Mouse (Mus musculus) limb, embryonic 14.5 days (tissue): ENCODE measurements at regions not wholly inside any gene's neighbourhood (a gene's known extent, or its start where the extent isn't known, plus 50 kb on each side); places are given as distances from the start of the nearest gene placed in this dataset.

Experiments used
- ATAC-seq: fragments of 200-750 bp; cut with Nextera tagmentation; 2 replicates; pipeline ENCODE4 v1.8.0; 2017; ENCODE audit warnings: low read depth, moderate number of reproducible peaks, moderate TSS enrichment; ENCODE audit not compliant: low FRiP score
- DNase-seq: peaks from one replicate; pipeline ENCODE4 v3.0.0-alpha.2; 2015; ENCODE audit warnings: low spot score
- H3K27ac ChIP-seq: fragments of 300-500 bp; sonication (generic); replicated peaks from 2 replicates; pipeline ENCODE4 v1.5.1; 2014; ENCODE audit warnings: low read depth, mild to moderate bottlenecking, low read length, moderate library complexity, mixed read lengths
- H3K27me3 ChIP-seq: fragments of 300-500 bp; sonication (generic); 2 replicates; pipeline ENCODE4 v1.6.1; 2014; ENCODE audit warnings: low read length, mixed read lengths; ENCODE audit not compliant: control insufficient read depth, insufficient read depth
- H3K36me3 ChIP-seq: fragments of 300-500 bp; sonication (generic); 2 replicates; pipeline ENCODE4 v1.6.1; 2014; ENCODE audit warnings: mild to moderate bottlenecking, low read length, moderate library complexity, mixed read lengths; ENCODE audit not compliant: control insufficient read depth, insufficient read depth
- H3K4me1 ChIP-seq: fragments of 300-500 bp; sonication (generic); 2 replicates; pipeline ENCODE4 v1.6.1; 2014; ENCODE audit warnings: antibody characterized with exemption, low read length, mixed read lengths; ENCODE audit not compliant: control insufficient read depth, insufficient read depth
- H3K4me2 ChIP-seq: fragments of 300-500 bp; sonication (generic); replicated peaks from 2 replicates; pipeline ENCODE4 v1.6.1; 2014; ENCODE audit warnings: low read depth, mild to moderate bottlenecking, low read length, moderate library complexity; ENCODE audit not compliant: severe bottlenecking
- H3K4me3 ChIP-seq: fragments of 300-500 bp; sonication (generic); replicated peaks from 2 replicates; pipeline ENCODE4 v1.5.1; 2014; ENCODE audit warnings: low read length
- H3K9ac ChIP-seq: fragments of 300-500 bp; sonication (generic); 2 replicates; pipeline ENCODE4 v1.6.1; 2014; ENCODE audit warnings: mild to moderate bottlenecking, low read depth, low read length, moderate library complexity; ENCODE audit not compliant: severe bottlenecking
- H3K9me3 ChIP-seq: fragments of 300-500 bp; sonication (generic); 2 replicates; pipeline ENCODE4 v1.6.1; 2016; ENCODE audit warnings: low read length; ENCODE audit not compliant: control insufficient read depth
- POLR2A ChIP-seq: fragments of 200-500 bp; IDR thresholded peaks from 2 replicates; pipeline ENCODE4 v1.8.0; 2012; ENCODE audit warnings: inconsistent platforms, mild to moderate bottlenecking, moderate library complexity, borderline replicate concordance; ENCODE audit not compliant: insufficient read depth, insufficient read length; ENCODE audit errors: extremely low read depth
- WGBS: fragments of 180-500 bp; shearing (Covaris S2); extraction: QIAGEN DNeasy Blood & Tissue Kit; methylation state at CpG from one replicate; pipeline ENCODE4 v1.1.7; 2014; 5-methylcytosine and 5-hydroxymethylcytosine counted together

- TF ChIP-seq POLR2A: no peak
- H3K36me3 ChIP-seq: no peaks in the 10 kb centered on the region
- no peak overlapping the region for H3K27ac ChIP-seq
- H3K9me3 ChIP-seq: no peaks in the 10 kb centered on the region
- no peak overlapping the region for H3K9ac ChIP-seq
- H3K4me3 ChIP-seq: no peak overlapping the region
- ATAC-seq (no peak), DNase-seq (no peak)
- no peaks in the 10 kb centered on the region for H3K4me1 ChIP-seq
- no peak overlapping the region for H3K4me2 ChIP-seq
- no peaks in the 10 kb centered on the region for H3K27me3 ChIP-seq
These were observed 237.1 kb upstream of the Nrsn1 start for GRCm38 (mm10) chr13:25507355-25507754.

GRCm38 (mm10) chr13:25494492-25495034, 224.3 kb upstream of the Nrsn1 start:
- H3K27me3 ChIP-seq: no peaks in the 10 kb centered on the region
- TF ChIP-seq POLR2A: no peak
- no peak overlapping the region for H3K4me2 ChIP-seq
- no peaks in the 10 kb centered on the region for H3K4me1 ChIP-seq
- H3K36me3 ChIP-seq: no peaks in the 10 kb centered on the region
- H3K4me3 ChIP-seq: no peak overlapping the region
- H3K27ac ChIP-seq: no peak overlapping the region
- no peak for ATAC-seq
- 66% methylated on average over 7 of the region's 7 CpGs for whole genome bisulfite sequencing
- DNase-seq: no peak
- H3K9me3 ChIP-seq: no peaks in the 10 kb centered on the region
- H3K9ac ChIP-seq: no peak overlapping the region

GRCm38 (mm10) chr13:25490036-25490435, 219.7 kb upstream of the Nrsn1 start:
- no peak for DNase-seq
- Histone ChIP-seq H3K36me3 (no peaks in the 10 kb centered on the region), H3K4me3 (no peak overlapping the region), H3K4me1 (no peaks in the 10 kb centered on the region), H3K27ac (no peak overlapping the region), H3K4me2 (no peak overlapping the region), H3K27me3 (no peaks in the 10 kb centered on the region), H3K9ac (no peak overlapping the region), H3K9me3 (no peaks in the 10 kb centered on the region)
- 53% methylated on average over 4 of the region's 4 CpGs for whole genome bisulfite sequencing
- ATAC-seq: no peak
- TF ChIP-seq POLR2A: no peak

GRCm38 (mm10) chr13:25483309-25483708, 213.0 kb upstream of the Nrsn1 start:
- ATAC-seq: no peak
- DNase-seq: no peak
- Histone ChIP-seq H3K4me3 (no peak overlapping the region), H3K27ac (no peak overlapping the region), H3K4me1 (no peaks in the 10 kb centered on the region), H3K36me3 (no peaks in the 10 kb centered on the region), H3K9ac (no peak overlapping the region), H3K4me2 (no peak overlapping the region), H3K9me3 (no peaks in the 10 kb centered on the region), H3K27me3 (no peaks in the 10 kb centered on the region)
- WGBS: 82% methylated on average over 1 of the region's 1 CpGs
- TF ChIP-seq POLR2A: no peak

- Histone ChIP-seq H3K27me3 (no peaks in the 10 kb centered on the region), H3K4me1 (no peaks in the 10 kb centered on the region), H3K4me3 (no peak overlapping the region), H3K36me3 (no peaks in the 10 kb centered on the region), H3K9me3 (no peaks in the 10 kb centered on the region), H3K4me2 (no peak overlapping the region), H3K9ac (no peak overlapping the region), H3K27ac (no peak overlapping the region)
- TF ChIP-seq POLR2A: no peak
- DNase-seq (no peak), ATAC-seq (no peak)
- 85% methylated on average over 9 of the region's 9 CpGs for WGBS
These were observed 181.6 kb upstream of the Nrsn1 start for GRCm38 (mm10) chr13:25451917-25452316.

GRCm38 (mm10) chr13:25451357-25451861, 181.1 kb upstream of the Nrsn1 start:
- Histone ChIP-seq H3K4me3 (no peak overlapping the region), H3K27me3 (no peaks in the 10 kb centered on the region), H3K4me1 (no peaks in the 10 kb centered on the region), H3K9ac (no peak overlapping the region), H3K9me3 (no peaks in the 10 kb centered on the region), H3K27ac (no peak overlapping the region), H3K4me2 (no peak overlapping the region), H3K36me3 (no peaks in the 10 kb centered on the region)
- TF ChIP-seq POLR2A: no peak
- WGBS: 52% methylated on average over 13 of the region's 13 CpGs
- DNase-seq (no peak), ATAC-seq (no peak)
